Mouse (Mus musculus) lung, adult 10 weeks (tissue): ENCODE data around the gene Parp12. TPM values are rescaled to one million over a fixed set of nuclear protein-coding genes. Genes with fewer than 3 reads are reported as not detected.

Experiments used
- polyA plus RNA-seq: library from polyadenylated mRNA; stranded (reverse); fragments of 350-450 nt; fragmentation: Illumina TruSeq; extraction: RNeasy Lipid Tissue Mini Kit (QIAGEN cat#74804); gene quantifications from one replicate; pipeline ENCODE4 v1.2.3, GENCODE M21; 2014; ENCODE audit warnings: low read depth, low replicate concordance; ENCODE audit not compliant: insufficient read depth

Parp12 gene
- polyA plus RNA-seq: 22.7 TPM

DNA sequence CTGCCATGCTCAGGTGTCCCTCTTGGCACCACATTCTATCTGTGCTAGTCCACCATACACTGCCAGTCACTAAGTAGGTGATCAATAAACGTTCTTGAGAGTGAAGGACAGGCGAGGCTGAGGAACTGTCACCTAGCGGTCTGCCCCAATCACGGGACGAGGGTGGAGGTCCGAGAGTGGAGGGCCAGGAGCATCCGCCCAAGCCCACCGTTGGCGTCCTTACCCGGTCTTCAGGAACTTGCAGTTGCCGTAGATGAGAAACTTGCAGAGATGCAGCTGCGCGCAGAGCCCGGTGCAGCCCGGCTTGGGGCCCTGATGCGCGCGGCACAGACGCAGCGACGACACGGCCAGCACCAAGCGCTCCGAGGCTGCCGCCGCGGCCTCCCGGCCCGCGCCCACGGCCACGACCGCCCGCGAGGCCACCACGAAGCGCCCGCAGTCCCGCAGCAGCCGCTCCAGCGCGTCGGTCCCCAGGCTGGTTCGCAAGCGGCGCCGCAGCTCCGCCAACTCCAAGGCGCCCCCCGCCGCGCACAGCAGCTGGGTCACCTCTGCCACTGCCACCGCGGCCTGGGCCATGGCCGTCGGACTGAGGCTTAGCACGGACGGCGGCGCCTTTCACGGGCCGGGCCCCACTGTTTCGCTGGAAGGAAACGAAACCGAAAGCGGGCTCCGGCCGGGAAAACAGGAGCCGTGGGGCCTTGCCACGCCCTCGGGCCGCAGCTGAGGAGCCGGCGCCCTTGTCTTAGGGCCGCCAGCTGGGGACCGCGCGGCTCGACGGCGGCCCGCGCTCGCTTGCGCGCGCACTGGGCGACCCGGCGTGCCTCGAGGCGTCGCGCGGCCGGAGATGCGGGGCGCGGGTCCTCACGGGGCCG lies at the start of gene Parp12:
Gene Parp12, minus strand, starts transcription at position 766 of the 872 bp plus-strand sequence.

Other genes with a start within 250 kb of the Parp12 start
- 7.7 TPM for gene Tbxas1, start 242.9 kb downstream of the Parp12 start, polyA plus RNA-seq
- gene Hipk2, start 242.2 kb downstream of the Parp12 start, polyA plus RNA-seq: 3.2 TPM
- gene Kdm7a, start 88.4 kb upstream of the Parp12 start, polyA plus RNA-seq: 4.2 TPM